Mouse (Mus musculus) myocyte (in vitro differentiated cells): ENCODE measurements around the gene Txndc15. TPM values are rescaled to one million over a fixed set of nuclear protein-coding genes. Genes with fewer than 3 reads are reported as not detected.

ENCODE experiments used
- H3K27me3 ChIP-seq: one replicate; pipeline ENCODE4 v1.6.1; 2011; ENCODE audit not compliant: control insufficient read depth, insufficient read depth, insufficient read length
- H3K36me3 ChIP-seq: one replicate; pipeline ENCODE4 v1.6.1; 2011; ENCODE audit not compliant: control insufficient read depth, insufficient read depth
- H3K4me2 ChIP-seq: one replicate; pipeline ENCODE4 v1.6.1; 2011; ENCODE audit warnings: low read depth, control low read depth
- H3K4me3 ChIP-seq: one replicate; pipeline ENCODE4 v1.5.1; 2011; ENCODE audit warnings: mild to moderate bottlenecking, control low read depth, moderate library complexity
- H3K79me2 ChIP-seq: one replicate; pipeline ENCODE4 v1.6.1; 2011; ENCODE audit not compliant: control insufficient read depth, insufficient read depth
- H3ac ChIP-seq: one replicate; pipeline ENCODE4 v1.6.1; 2011; ENCODE audit not compliant: control insufficient read depth, insufficient read length
- CEBPB ChIP-seq: IDR thresholded peaks from 2 replicates; pipeline ENCODE4 v1.6.1; 2011; ENCODE audit warnings: mild to moderate bottlenecking, moderate library complexity; ENCODE audit not compliant: poor library complexity, insufficient read depth, severe bottlenecking
- E2F4 ChIP-seq: IDR thresholded peaks from one replicate; pipeline ENCODE4 v1.6.1; 2011; ENCODE audit warnings: mild to moderate bottlenecking, control low read depth, moderate library complexity; ENCODE audit not compliant: insufficient read depth
- MAX ChIP-seq: IDR thresholded peaks from one replicate; pipeline ENCODE4 v1.6.1; 2011; ENCODE audit warnings: low read depth, mild to moderate bottlenecking, control low read depth
- MYOD1 ChIP-seq, 3 experiments: IDR thresholded peaks; one replicate each; pipeline ENCODE4 v1.6.1; 2011; ENCODE audit warnings: control low read depth in 2 of 3, low read depth in 2 of 3, mild to moderate bottlenecking in 2 of 3, moderate library complexity in 1 of 3; ENCODE audit not compliant: insufficient read length in 2 of 3, control insufficient read depth in 1 of 3
- MYOG ChIP-seq, 3 experiments: IDR thresholded peaks; one replicate each; pipeline ENCODE4 v1.6.1; 2011; ENCODE audit warnings: control low read depth in 2 of 3, low read depth in 2 of 3, mild to moderate bottlenecking in 2 of 3; ENCODE audit not compliant: insufficient read length in 2 of 3, control insufficient read depth in 1 of 3, insufficient read depth in 1 of 3
- POLR2A ChIP-seq: IDR thresholded peaks from one replicate; pipeline ENCODE4 v1.6.1; 2011; ENCODE audit warnings: low read depth, mild to moderate bottlenecking, control low read depth, moderate library complexity; ENCODE audit not compliant: insufficient read length
- POLR2AphosphoS2 ChIP-seq: IDR thresholded peaks from one replicate; pipeline ENCODE4 v1.6.1; 2011; ENCODE audit warnings: low read depth, control low read depth; ENCODE audit not compliant: insufficient read length
- REST ChIP-seq: IDR thresholded peaks from one replicate; pipeline ENCODE4 v1.6.1; 2011; ENCODE audit warnings: mild to moderate bottlenecking, control low read depth, moderate library complexity; ENCODE audit not compliant: insufficient read depth, insufficient read length
- SRF ChIP-seq: IDR thresholded peaks from one replicate; pipeline ENCODE4 v1.6.1; 2011; ENCODE audit warnings: low read depth; ENCODE audit not compliant: control insufficient read depth, insufficient read length
- TCF12 ChIP-seq: IDR thresholded peaks from one replicate; pipeline ENCODE4 v1.6.1; 2011; ENCODE audit warnings: mild to moderate bottlenecking, control low read depth; ENCODE audit not compliant: poor library complexity, insufficient read depth, severe bottlenecking
- TCF3 ChIP-seq: IDR thresholded peaks from one replicate; pipeline ENCODE4 v1.6.1; 2011; ENCODE audit warnings: low read depth, control low read depth; ENCODE audit not compliant: insufficient read length
- USF1 ChIP-seq: IDR thresholded peaks from one replicate; pipeline ENCODE4 v1.6.1; 2011; ENCODE audit warnings: low read depth, mild to moderate bottlenecking, control low read depth, moderate library complexity
- polyA plus RNA-seq: library from polyadenylated mRNA; unstranded; fragments of >200 nt; fragmentation: generic; extraction: Trizol; gene quantifications from one replicate; pipeline ENCODE4 v1.2.1, GENCODE M21; 2012; ENCODE audit warnings: missing spikeins

The Txndc15 gene
- 41.7 TPM for polyA plus RNA-seq

- peak within 1 kb of the TSS; percentile 57 for H3K4me3 ChIP-seq
- peak within 1 kb of the TSS; percentile 83 for H3ac ChIP-seq
- H3K79me2 ChIP-seq: peaks cover 12% of the 10 kb centered on the region
- no peak for TF ChIP-seq MAX
- peak; percentile 85 for TF ChIP-seq POLR2A
- TF ChIP-seq POLR2AphosphoS2: peak; percentile 20
- TF ChIP-seq USF1: no peak
- peak within 1 kb of the TSS; percentile 77 for H3K4me2 ChIP-seq
- H3K36me3 ChIP-seq: no peaks in the 10 kb centered on the region
- H3K27me3 ChIP-seq: no peaks in the 10 kb centered on the region
These were observed at the start of gene Txndc15 for GRCm38 (mm10) chr13:55714501-55715166. Gene Txndc15 (plus strand): TSS chr13:55714650.

DNA sequence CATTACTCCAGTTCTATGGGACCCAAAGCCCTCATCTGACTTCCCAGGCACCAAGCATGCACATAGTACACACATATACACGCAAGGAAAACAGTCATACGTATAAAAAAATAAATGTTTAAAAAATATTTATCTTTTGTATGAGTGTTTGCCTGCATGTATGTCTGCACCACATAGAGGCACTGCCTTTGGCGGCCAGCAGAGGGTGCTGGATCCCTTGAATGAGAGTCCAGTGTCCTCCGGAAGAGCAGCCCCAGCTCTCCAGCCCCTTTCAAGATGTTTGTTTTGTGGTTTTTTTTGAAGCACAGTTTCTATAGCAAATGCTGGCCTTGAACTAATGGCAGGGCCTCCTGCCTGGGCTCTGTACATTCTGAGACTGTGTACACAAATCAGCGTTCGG is 45.9 kb upstream of the Txndc15 start:
- H3K36me3 ChIP-seq: peaks cover 49% of the 10 kb centered on the region
- TF ChIP-seq SRF: no peak
- TF ChIP-seq POLR2A: no peak
- no peak for TF ChIP-seq E2F4
- TF ChIP-seq TCF3: no peak
- no peak for TF ChIP-seq REST
- no peak overlapping the region for H3ac ChIP-seq
- no peaks in the 10 kb centered on the region for H3K79me2 ChIP-seq
- H3K27me3 ChIP-seq: no peaks in the 10 kb centered on the region
- no peak overlapping the region for H3K4me2 ChIP-seq
- H3K4me3 ChIP-seq: no peak overlapping the region

DNA sequence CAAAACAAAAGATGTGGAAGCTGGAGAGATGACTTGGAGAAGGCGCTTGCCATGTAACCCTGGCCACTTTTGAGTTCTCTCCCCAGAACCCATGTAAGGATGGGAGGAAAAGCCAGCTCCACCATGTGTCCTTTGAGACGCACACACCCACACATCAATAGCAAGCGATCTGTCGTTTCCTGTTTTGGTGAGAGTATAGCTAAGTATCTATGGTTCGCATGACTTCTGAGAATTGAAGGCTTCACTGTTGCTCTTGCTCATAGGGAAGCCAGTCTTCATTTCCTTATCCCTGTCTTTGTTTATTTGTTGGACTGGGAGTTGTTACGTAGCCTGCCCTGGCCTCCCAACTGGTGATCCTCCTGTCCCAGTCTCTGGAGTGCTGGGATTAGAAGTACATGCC is 41.7 kb upstream of the Txndc15 start:
- Histone ChIP-seq H3K4me3 (no peak overlapping the region), H3K79me2 (no peaks in the 10 kb centered on the region), H3K27me3 (no peaks in the 10 kb centered on the region), H3ac (no peak overlapping the region), H3K36me3 (peaks cover 48% of the 10 kb centered on the region), H3K4me2 (no peak overlapping the region)
- TF ChIP-seq MYOD1 (IDR thresholded peaks at IDR 0.05; ENCODE audit: control insufficient read depth in 1 of 3, insufficient read length in 2 of 3, low read depth in 2 of 3) (no peak), SRF (no peak), REST (no peak), E2F4 (no peak), USF1 (no peak), POLR2AphosphoS2 (no peak), MYOG (IDR thresholded peaks at IDR 0.05; ENCODE audit: control insufficient read depth in 1 of 3, insufficient read depth in 1 of 3, insufficient read length in 2 of 3, low read depth in 2 of 3) (no peak), MAX (no peak), CEBPB (no peak), TCF12 (no peak), TCF3 (no peak), POLR2A (no peak)

GRCm38 (mm10) chr13:55677364-55677763 is 37.1 kb upstream of the Txndc15 start:
- H3ac ChIP-seq: no peak overlapping the region
- TF ChIP-seq CEBPB (no peak), MYOG (IDR thresholded peaks at IDR 0.05; ENCODE audit: control insufficient read depth in 1 of 3, insufficient read depth in 1 of 3, insufficient read length in 2 of 3, low read depth in 2 of 3) (no peak), TCF3 (no peak), POLR2AphosphoS2 (no peak), USF1 (no peak), MYOD1 (IDR thresholded peaks at IDR 0.05; ENCODE audit: control insufficient read depth in 1 of 3, insufficient read length in 2 of 3, low read depth in 2 of 3) (no peak), E2F4 (no peak), TCF12 (no peak), REST (no peak)

GRCm38 (mm10) chr13:55682201-55682600 is 32.2 kb upstream of the Txndc15 start:
- no peaks in the 10 kb centered on the region for H3K79me2 ChIP-seq
- H3K4me3 ChIP-seq: no peak overlapping the region
- no peak for TF ChIP-seq CEBPB
- no peak for TF ChIP-seq TCF12
- TF ChIP-seq TCF3: no peak
- no peak for TF ChIP-seq REST
- TF ChIP-seq E2F4: no peak
- no peak for TF ChIP-seq SRF
- TF ChIP-seq USF1: no peak
- no peak for TF ChIP-seq MYOD1 (IDR thresholded peaks at IDR 0.05; ENCODE audit: control insufficient read depth in 1 of 3, insufficient read length in 2 of 3, low read depth in 2 of 3)
- no peak for TF ChIP-seq MAX
- TF ChIP-seq POLR2AphosphoS2: no peak
- TF ChIP-seq MYOG (IDR thresholded peaks at IDR 0.05; ENCODE audit: control insufficient read depth in 1 of 3, insufficient read depth in 1 of 3, insufficient read length in 2 of 3, low read depth in 2 of 3): no peak
- no peak for TF ChIP-seq POLR2A
- H3K4me2 ChIP-seq: no peak overlapping the region
- no peak overlapping the region for H3ac ChIP-seq
- peaks cover 27% of the 10 kb centered on the region for H3K36me3 ChIP-seq
- no peaks in the 10 kb centered on the region for H3K27me3 ChIP-seq

More at GRCm38 (mm10) chr13:55677364-55677763, 37.1 kb upstream of the Txndc15 start:
- Histone ChIP-seq H3K4me3 (no peak overlapping the region), H3K36me3 (peaks cover 43% of the 10 kb centered on the region), H3K4me2 (no peak overlapping the region), H3K27me3 (no peaks in the 10 kb centered on the region), H3K79me2 (no peaks in the 10 kb centered on the region)
